Mouse (Mus musculus) brown adipose tissue, adult 24 weeks (tissue): ENCODE measurements around the gene Flywch2. TPM values are rescaled to one million over a fixed set of nuclear protein-coding genes. Genes with fewer than 3 reads are reported as not detected.

Source experiments
- H3K27ac ChIP-seq: fragments of 200-500 bp; replicated peaks from 2 replicates; pipeline ENCODE4 v1.5.1; 2012; ENCODE audit warnings: low read depth, mild to moderate bottlenecking, low read length
- H3K4me1 ChIP-seq: fragments of 200-500 bp; 2 replicates; pipeline ENCODE4 v1.6.1; 2012; ENCODE audit warnings: low read length, mixed read lengths; ENCODE audit not compliant: control insufficient read depth, insufficient read depth, insufficient read length
- H3K4me3 ChIP-seq: fragments of 200-500 bp; 2 replicates; pipeline ENCODE4 v1.5.1; 2012; ENCODE audit warnings: low read depth, mild to moderate bottlenecking, low read length, moderate library complexity; ENCODE audit not compliant: insufficient read depth
- polyA plus RNA-seq: library from polyadenylated mRNA; stranded (reverse); fragments of >200 nt; gene quantifications from 2 replicates; pipeline ENCODE4 v1.2.4, GENCODE M21; 2012; ENCODE audit not compliant: missing spikeins, insufficient read depth, insufficient read length

Gene Flywch2
- polyA plus RNA-seq = 2.8 and 8.2 TPM in 2 replicates

DNA sequence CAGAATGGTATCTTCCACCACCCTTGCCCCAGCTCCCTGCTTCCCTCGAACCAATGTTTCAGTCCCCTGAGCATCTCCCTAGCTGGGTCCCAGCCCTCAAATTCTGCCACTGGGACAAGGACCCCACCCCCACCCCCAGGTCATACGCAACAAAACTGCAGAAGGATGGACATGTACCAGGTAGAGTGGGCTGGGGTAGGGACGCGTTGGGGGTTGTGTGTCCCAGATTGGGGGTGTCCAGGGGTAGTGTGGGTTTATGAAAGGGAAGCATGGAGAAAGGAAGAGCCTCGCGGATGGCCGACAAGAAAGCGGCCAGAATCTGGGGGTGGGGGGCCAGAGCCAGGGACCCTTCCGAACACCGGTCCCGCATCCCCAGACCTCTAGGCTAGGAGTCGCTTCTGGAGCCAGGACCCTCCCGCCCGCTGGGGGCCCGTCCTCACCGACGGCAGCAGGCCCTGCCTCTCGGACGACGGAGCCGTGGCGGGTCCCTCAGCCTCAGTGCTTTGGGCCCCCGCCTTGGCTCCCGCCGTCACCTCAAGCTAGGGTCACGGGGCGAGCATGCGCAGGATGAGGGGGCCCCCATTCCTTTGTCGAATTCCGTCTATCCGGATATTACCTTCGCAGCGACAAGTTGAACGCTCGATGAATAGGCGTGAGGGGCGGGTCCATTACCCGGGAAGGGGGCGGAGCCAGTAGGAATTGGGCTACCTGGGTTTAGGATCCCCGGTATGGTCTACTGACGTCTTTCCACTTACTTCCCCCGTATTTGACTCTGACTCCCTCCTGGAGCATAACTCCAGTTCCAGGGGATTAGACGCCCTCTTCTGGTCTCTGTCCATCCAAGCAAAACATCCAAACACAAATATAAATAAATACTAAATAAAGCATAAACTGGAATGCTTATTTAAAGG, at the start of gene Flywch2:
Gene Flywch2 (minus strand): TSS at position 521 of the 911 bp plus-strand sequence.
- H3K27ac ChIP-seq = no peak within 1 kb of the TSS
- peak within 1 kb of the TSS; percentile 74 for H3K4me3 ChIP-seq
- H3K4me1 ChIP-seq = peaks cover 7% of the 10 kb centered on the region; the same call in 1 of the 2 replicates

DNA sequence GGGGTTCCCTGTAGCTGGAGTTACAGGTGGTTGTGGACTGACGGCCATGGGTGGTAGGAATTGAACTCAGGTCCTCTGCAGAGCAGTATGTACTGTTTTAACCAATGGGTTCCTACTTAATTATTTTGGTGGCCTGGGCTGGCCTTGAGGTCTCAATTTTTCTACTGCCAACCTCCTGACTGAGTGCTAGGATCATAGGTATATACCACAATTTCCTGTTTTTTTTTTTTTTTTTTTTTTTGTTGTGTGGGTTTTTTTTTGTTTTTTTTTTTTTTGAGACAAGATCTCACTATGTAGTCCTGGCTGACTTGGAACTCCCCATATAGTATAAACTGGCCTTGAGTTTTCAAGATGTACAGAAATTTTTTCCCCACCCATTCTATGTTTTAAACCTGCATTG, 45.3 kb upstream of the Flywch2 start:
- H3K4me3 ChIP-seq = no peak overlapping the region
- no peak overlapping the region for H3K27ac ChIP-seq
- peaks cover 4% of the 10 kb centered on the region; the same call in 1 of the 2 replicates for H3K4me1 ChIP-seq

DNA sequence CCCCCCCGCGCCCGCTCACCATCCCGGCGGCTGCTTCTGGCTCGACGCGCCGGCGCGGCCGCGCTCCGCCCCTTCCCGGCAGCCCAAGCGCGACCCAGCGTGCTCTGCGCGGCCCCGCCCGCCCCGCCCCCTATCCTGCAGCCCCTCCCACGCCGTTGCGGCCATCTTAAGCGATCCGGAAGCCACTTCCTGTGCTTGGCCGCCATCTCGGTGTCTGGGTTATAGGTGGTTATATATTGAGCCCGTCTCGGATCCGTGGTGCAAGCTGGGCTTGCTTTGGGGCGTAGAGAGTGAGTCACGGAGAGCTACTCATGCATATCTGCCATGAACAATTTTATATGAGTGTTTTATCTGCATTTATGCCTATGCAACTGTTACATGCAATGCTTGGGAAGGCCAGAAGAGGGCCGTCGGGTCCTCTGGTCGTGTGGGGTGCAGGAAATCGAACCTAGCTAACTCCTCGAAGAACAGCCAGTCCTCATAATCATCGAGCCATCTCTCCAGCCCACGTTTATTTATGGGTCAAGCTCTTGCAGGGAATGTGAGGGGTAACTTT, 43.3 kb upstream of the Flywch2 start, which contains the start of gene Elob:
Gene Elob (minus strand): TSS at position 73 of the 556 bp plus-strand sequence.
- H3K4me1 ChIP-seq = peaks cover 4% of the 10 kb centered on the region; the same call in 1 of the 2 replicates
- H3K4me3 ChIP-seq = peak within 1 kb of the TSS; percentile 97
- peak within 1 kb of the TSS; percentile 99 for H3K27ac ChIP-seq

DNA sequence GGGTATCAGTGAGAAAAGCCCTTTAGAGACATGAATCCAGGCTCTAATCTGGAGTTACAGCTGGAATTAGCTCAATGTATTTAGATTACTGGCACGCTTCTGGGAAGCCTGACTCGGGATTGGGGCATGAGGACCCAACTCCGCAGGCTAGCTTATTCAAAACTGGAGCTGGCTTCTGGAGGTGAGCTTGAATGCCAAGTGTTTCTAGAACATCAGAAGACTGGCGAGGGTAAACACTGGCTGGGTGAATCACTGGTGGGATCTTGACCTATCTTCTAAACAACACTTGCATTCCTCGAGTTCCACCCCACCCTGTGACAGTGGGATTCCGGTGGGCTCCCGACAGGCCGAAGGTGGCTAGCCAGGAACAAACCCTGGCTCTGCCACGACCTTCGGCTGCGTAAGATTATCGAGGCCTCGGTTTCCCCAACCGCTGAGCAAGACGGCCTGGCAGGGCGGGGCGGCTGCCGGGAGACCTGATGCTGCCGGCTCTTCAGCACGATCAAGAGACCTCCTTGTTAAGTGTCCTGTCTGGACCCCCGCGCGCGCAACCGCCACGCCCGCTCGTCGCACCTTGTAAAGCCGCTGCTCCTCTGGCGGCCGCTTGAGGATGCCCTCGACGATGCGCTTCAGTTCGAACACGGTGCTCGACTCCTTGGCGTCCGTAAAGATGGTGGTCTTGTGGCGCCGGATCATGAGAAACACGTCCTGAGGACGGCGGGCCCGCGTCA, 42.6 kb upstream of the Flywch2 start:
- H3K4me1 ChIP-seq = peaks cover 4% of the 10 kb centered on the region; the same call in 1 of the 2 replicates
- H3K27ac ChIP-seq = peak overlapping the region; percentile 23; the same call in 1 of the 2 replicates
- H3K4me3 ChIP-seq = peak overlapping the region; percentile 97

DNA sequence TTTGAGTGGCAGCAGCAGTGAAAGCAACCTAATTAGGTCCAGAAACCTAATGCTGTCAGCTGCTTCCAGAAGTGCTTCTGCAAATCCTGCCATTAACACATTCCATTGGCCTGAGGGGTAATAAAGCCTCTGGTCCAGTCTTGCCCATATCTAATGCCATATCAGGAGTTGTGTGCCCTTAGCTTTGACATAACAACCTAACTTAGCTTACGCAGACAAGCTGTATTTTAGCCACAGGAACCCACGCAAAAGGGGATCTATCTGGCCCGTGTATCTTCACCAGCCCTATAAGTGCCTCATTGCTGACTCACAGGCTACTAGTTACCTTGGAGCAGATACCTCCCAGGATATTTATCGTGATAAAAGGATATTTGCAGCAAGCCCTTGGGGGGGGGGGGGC, 39.7 kb upstream of the Flywch2 start:
- peaks cover 4% of the 10 kb centered on the region; the same call in 1 of the 2 replicates for H3K4me1 ChIP-seq
- H3K4me3 ChIP-seq = no peak overlapping the region
- no peak overlapping the region for H3K27ac ChIP-seq

DNA sequence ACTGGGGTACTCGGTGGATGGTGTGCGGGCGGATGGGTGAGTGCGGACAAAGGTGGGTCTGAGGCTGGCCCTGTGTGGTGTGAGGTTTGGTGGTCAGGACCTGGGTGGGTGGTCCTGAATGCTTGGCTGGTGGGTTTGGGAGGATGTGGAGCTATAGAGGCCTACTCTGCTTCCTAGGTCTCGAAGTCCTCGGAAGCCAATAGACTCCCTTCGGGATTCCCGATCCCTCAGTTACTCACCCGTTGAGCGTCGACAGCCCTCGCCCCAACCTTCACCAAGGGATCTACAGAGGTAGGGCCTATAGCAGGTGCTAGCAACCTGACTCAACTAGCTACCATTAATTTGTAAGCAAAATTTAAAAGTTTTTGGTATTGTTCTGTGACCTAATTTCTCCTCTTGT, 37.7 kb upstream of the Flywch2 start:
- Histone ChIP-seq H3K4me3 (no peak overlapping the region), H3K4me1 (peaks cover 4% of the 10 kb centered on the region; the same call in 1 of the 2 replicates), H3K27ac (no peak overlapping the region)

DNA sequence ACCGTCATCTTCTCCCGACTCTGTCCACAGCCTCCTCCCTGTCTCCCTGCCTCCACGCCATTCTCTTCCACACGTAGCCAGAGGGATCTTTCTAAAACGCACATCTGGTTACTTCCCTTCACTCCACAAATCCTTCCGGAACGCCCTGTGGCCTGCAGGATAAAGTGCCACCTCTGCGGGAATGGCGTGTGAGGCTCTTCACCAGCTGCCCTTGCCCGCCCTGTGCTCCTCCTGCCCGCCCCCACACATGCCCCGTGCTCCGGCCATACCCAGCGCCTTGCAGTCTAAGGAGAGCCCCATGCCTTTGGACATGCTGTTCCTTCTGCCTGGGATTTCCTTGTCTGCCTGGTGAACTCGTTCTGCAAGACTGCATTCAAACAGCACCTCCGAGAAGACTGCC, 37.1 kb upstream of the Flywch2 start:
- H3K4me1 ChIP-seq = peaks cover 4% of the 10 kb centered on the region; the same call in 1 of the 2 replicates
- no peak overlapping the region for H3K4me3 ChIP-seq
- no peak overlapping the region for H3K27ac ChIP-seq

DNA sequence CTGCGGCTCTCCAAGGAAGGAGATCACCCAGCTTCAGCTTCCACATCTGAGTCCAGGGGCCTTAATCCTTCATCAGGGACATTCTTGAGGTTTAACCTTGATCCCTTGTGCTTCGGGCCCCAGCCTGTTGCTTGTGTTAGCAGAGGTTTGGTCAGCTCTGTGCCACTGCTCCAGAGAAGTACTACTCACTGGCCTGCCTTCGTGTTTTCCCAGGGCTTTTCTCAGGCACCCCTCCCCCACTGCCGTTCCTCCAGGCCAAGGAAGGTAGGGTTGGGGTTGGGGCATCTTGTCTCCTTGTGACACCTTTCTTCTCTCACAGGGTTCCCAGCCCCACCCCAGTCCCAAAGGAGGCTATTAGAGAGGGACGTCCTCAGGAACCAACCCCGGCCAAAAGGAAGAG, 36.2 kb upstream of the Flywch2 start:
- Histone ChIP-seq H3K4me1 (no peaks in the 10 kb centered on the region), H3K27ac (no peak overlapping the region), H3K4me3 (no peak overlapping the region)

DNA sequence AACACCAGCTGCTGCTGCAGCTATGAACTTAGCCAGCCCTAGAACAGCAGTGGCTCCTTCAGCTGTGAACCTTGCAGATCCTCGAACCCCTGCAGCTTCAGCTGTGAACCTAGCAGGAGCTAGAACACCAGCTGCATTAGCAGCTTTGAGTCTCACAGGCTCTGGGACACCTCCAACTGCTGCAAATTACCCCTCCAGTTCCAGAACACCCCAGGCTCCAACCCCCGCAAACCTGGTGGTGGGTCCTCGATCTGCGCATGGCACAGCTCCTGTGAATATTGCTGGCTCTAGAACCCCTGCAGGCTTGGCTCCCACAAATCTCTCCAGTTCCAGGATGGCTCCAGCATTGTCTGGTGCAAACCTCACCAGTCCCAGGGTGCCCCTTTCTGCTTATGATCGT, 34.9 kb upstream of the Flywch2 start:
- no peak overlapping the region for H3K4me3 ChIP-seq

DNA sequence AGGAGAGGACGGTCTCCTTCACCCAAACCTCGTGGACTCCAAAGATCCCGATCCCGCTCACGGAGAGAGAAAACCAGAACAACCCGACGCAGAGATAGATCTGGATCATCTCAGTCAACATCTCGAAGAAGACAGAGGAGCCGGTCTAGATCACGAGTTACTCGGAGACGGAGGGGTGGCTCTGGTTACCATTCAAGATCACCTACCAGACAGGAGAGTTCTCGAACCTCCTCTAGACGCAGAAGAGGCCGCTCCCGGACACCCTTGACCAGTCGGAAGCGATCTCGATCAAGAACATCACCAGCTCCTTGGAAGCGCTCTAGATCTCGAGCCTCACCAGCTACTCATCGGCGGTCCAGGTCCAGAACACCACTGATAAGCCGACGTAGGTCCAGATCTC, 33.4 kb upstream of the Flywch2 start:
- H3K4me3 ChIP-seq = no peak overlapping the region

More for the DNA sequence above, 34.9 kb upstream of the Flywch2 start:
- Histone ChIP-seq H3K4me1 (no peaks in the 10 kb centered on the region), H3K27ac (no peak overlapping the region)

DNA sequence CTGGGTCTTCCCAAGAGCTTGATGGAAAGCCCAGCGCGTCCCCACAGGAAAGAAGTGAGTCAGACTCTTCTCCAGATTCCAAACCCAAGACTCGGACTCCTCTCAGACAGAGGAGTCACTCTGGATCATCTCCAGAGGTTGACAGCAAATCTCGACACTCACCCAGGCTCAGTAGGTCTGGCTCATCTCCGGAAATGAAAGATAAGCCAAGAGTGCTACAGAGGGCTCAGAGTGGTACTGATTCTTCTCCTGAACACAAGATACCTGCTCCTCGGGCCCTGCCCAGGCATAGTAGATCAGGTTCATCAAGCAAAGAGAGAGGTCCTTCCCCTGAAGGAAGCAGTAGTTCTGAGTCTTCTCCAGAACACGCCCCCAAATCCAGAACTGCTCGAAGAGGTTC, 32.7 kb upstream of the Flywch2 start:
- Histone ChIP-seq H3K4me1 (no peaks in the 10 kb centered on the region), H3K4me3 (no peak overlapping the region)

More for the DNA sequence above, 33.4 kb upstream of the Flywch2 start:
- no peaks in the 10 kb centered on the region for H3K4me1 ChIP-seq
- no peak overlapping the region for H3K27ac ChIP-seq

DNA sequence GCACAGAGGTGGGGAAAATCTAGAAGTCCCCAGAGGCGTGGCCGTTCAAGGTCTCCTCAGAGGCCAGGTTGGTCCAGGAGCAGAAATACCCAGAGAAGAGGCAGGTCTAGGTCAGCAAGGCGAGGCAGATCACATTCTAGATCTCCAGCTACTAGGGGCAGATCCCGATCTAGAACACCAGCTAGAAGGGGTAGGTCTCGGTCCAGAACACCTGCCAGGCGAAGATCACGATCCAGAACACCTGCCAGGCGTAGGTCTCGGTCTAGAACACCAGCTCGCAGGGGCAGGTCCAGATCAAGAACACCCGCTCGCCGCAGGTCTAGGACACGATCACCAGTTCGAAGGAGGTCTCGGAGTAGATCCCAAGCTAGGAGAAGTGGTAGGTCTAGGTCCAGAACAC, 29.8 kb upstream of the Flywch2 start:
- Histone ChIP-seq H3K4me1 (no peaks in the 10 kb centered on the region), H3K27ac (no peak overlapping the region), H3K4me3 (no peak overlapping the region)

More for the DNA sequence above, 32.7 kb upstream of the Flywch2 start:
- no peak overlapping the region for H3K27ac ChIP-seq

DNA sequence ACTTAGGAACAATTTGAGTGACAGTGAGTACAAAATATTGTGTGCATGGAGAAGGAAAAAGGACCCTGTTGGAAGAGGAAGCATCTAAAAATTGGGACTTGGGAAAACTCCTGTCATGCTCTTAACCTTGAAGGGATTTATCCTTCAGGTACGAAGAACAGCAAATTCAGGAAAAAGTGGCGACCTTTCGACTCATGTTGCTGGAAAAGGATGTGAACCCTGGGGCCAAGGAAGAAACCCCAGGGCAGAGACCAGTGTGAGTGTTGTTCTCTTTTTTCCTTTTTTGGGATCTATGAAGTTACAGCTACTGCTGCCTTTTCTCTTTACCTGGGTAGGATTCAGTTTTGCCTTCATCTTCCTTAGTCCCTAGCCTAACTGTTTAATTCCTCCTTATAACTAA, 22.0 kb upstream of the Flywch2 start:
- Histone ChIP-seq H3K27ac (no peak overlapping the region), H3K4me3 (no peak overlapping the region), H3K4me1 (no peaks in the 10 kb centered on the region; the same call in 1 of the 2 replicates)

DNA sequence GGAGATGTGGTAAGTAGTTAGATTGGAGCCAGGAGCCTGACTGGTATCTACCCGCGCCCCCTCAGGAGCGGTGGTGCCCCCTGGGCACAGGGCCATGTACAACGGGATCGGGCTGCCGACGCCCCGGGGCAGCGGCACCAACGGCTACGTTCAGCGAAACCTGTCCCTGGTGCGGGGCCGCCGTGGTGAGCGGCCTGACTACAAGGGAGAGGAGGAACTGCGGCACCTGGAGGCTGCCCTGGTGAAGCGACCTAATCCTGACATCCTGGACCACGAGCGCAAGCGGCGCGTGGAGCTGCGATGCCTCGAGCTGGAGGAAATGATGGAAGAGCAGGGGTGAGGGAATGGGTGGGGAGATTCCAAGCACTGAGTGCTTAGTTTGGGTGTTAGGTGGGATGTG, 21.0 kb upstream of the Flywch2 start:
- H3K4me3 ChIP-seq = peak overlapping the region; percentile 34
- no peak overlapping the region for H3K27ac ChIP-seq
- no peaks in the 10 kb centered on the region; the same call in 1 of the 2 replicates for H3K4me1 ChIP-seq
